In genomic region chr14:48421476-48421875, GRCm38 (mm10) we compare ENCODE assay signal across 9 mouse cellular contexts. TPM values are rescaled to one million over a fixed set of nuclear protein-coding genes. Genes with fewer than 3 reads are reported as not detected.
DNase-seq lines count a peak whose midpoint lies in the region; ATAC-seq lines count a peak whose summit lies in the region.
"Had no signal": no experiment of that assay in that cellular context is flagged by ENCODE, and none has a peak within 500 bp of the region (broad histone marks: within the 10 kb centered on the region; RNA-seq: fewer than 3 reads in every experiment).

No protein-coding gene starts in this region.

- no peaks in the 10 kb centered on the region for H3K9me3 ChIP-seq in kidney, embryonic 14.5 days (ENCODE audit: control insufficient read depth, low read length)
- H3K9me3 ChIP-seq in embryonic facial prominence, embryonic 13.5 days, result no peaks in the 10 kb centered on the region
- no peaks in the 10 kb centered on the region for H3K9me3 ChIP-seq in liver, embryonic 12.5 days (replicated peaks)

- no peak for DNase-seq in kidney, adult 9 months
- no peak for DNase-seq in testis, postnatal 14 days (ENCODE audit: low spot score)
- no peak for DNase-seq in adrenal gland, adult 2 months
- DNase-seq: cerebellum, adult 2 months had no signal

- no peak overlapping the region for H3K9ac ChIP-seq in kidney, embryonic 14.5 days (ENCODE audit: low read depth, low read length)
- no peak overlapping the region for H3K9ac ChIP-seq in embryonic facial prominence, embryonic 13.5 days
- H3K9ac ChIP-seq in liver, embryonic 12.5 days, result no peak overlapping the region

- H3K4me3 ChIP-seq in kidney, embryonic 14.5 days (ENCODE audit: low read length), result no peak overlapping the region; the same call in 1 of the 2 replicates
- H3K4me3 ChIP-seq in embryonic facial prominence, embryonic 13.5 days, result no peak overlapping the region
- H3K4me3 ChIP-seq in liver, embryonic 12.5 days, result no peak overlapping the region

- H3K4me2 ChIP-seq in kidney, embryonic 14.5 days (replicated peaks; ENCODE audit: low read depth, low read length), result peak overlapping the region; percentile 36
- H3K4me2 ChIP-seq in embryonic facial prominence, embryonic 13.5 days, result peak overlapping the region; percentile 45
- peak overlapping the region; percentile 46; the same call in 1 of the 2 replicates for H3K4me2 ChIP-seq in liver, embryonic 12.5 days

- H3K36me3 ChIP-seq in kidney, embryonic 14.5 days (ENCODE audit: control insufficient read depth, insufficient read depth, low read length), result no peaks in the 10 kb centered on the region
- no peaks in the 10 kb centered on the region for H3K36me3 ChIP-seq in embryonic facial prominence, embryonic 13.5 days
- no peaks in the 10 kb centered on the region for H3K36me3 ChIP-seq in liver, embryonic 12.5 days

- no peak for ATAC-seq in kidney, embryonic 14.5 days (ENCODE audit: low FRiP score, low TSS enrichment)
- ATAC-seq in CD4-positive, CD25-positive, alpha-beta regulatory T cell, adult 4 months, result peak; percentile 5
- no peak for ATAC-seq in embryonic facial prominence, embryonic 13.5 days (ENCODE audit: insufficient number of reproducible peaks, insufficient read depth, low FRiP score, low TSS enrichment, low read depth)
- ATAC-seq in liver, embryonic 12.5 days, result no peak
- no peak for ATAC-seq in cerebellum, adult (ENCODE audit: insufficient number of reproducible peaks, low FRiP score, low TSS enrichment)

- no peaks in the 10 kb centered on the region for H3K27me3 ChIP-seq in kidney, embryonic 14.5 days (ENCODE audit: control insufficient read depth, insufficient read depth, low read length)
- peaks cover 14% of the 10 kb centered on the region; the same call in 1 of the 2 replicates for H3K27me3 ChIP-seq in embryonic facial prominence, embryonic 13.5 days
- peaks cover 10% of the 10 kb centered on the region for H3K27me3 ChIP-seq in liver, embryonic 12.5 days (replicated peaks)

- no peak overlapping the region for H3K27ac ChIP-seq in kidney, embryonic 14.5 days (ENCODE audit: low read depth, low read length)
- H3K27ac ChIP-seq in embryonic facial prominence, embryonic 13.5 days, result no peak overlapping the region
- H3K27ac ChIP-seq in liver, embryonic 12.5 days, result no peak overlapping the region

- 13% methylated on average over 6 of the region's 6 CpGs for WGBS in kidney, embryonic 14.5 days
- 27% methylated on average over 6 of the region's 6 CpGs for WGBS in embryonic facial prominence, embryonic 13.5 days
- 6% methylated on average over 6 of the region's 6 CpGs for WGBS in liver, embryonic 12.5 days (ENCODE audit: insufficient replicate concordance)

- 0 out of 2 replicates have a peak, but pooled peaks cover 5% of the 10 kb centered on the region for H3K4me1 ChIP-seq in kidney, embryonic 14.5 days (ENCODE audit: control insufficient read depth, insufficient read depth, low read length)
- H3K4me1 ChIP-seq in embryonic facial prominence, embryonic 13.5 days, result peaks cover 8% of the 10 kb centered on the region
- H3K4me1 ChIP-seq in liver, embryonic 12.5 days, result peaks cover 8% of the 10 kb centered on the region; the same call in 1 of the 2 replicates

RNA-seq across cellular contexts. Expression of gene Tmem260, which starts 24.4 kb away (rescaled TPM):
- polyA plus RNA-seq in kidney, embryonic 14.5 days (2014; fragmentation: Nextera tagmentation; extraction: Ambion mirVana), result 14.2 and 23.6 TPM in 2 replicates
- polyA plus RNA-seq in CD4-positive, CD25-positive, alpha-beta regulatory T cell, adult 4 months (2017; shearing (Covaris generic)), result 10 to 100 TPM; 13.3 to 15.8 TPM
- polyA plus RNA-seq in embryonic facial prominence, embryonic 13.5 days (2015; fragmentation: Nextera tagmentation; extraction: Ambion mirVana), result 24.1 and 28.0 TPM in 2 replicates
- polyA plus RNA-seq in liver, embryonic 12.5 days (2016; fragmentation: Nextera tagmentation; extraction: Ambion mirVana), result 9.6 and 11.0 TPM in 2 replicates
- 10 to 100 TPM; 28.9 to 36.3 TPM for total RNA-seq in adrenal gland, adult 2 months (2021)
- polyA plus RNA-seq in adrenal gland, adult 2 months (2012; rRNA removed), result 40.3 and 46.2 TPM in 2 replicates
